Mouse (Mus musculus) liver, embryonic 16.5 days (tissue): ENCODE data around the gene Rrp7a. TPM values are rescaled to one million over a fixed set of nuclear protein-coding genes. Genes with fewer than 3 reads are reported as not detected.

Experiments used
- ATAC-seq: fragments of 200-750 bp; cut with Nextera tagmentation; 2 replicates; pipeline ENCODE4 v1.8.0; 2017; ENCODE audit warnings: low read depth, mild to moderate bottlenecking, moderate number of reproducible peaks, moderate library complexity
- H3K27ac ChIP-seq: fragments of 300-500 bp; sonication (generic); 2 replicates; pipeline ENCODE4 v1.5.1; 2014; ENCODE audit warnings: mild to moderate bottlenecking, low read length
- H3K27me3 ChIP-seq: fragments of 300-500 bp; sonication (generic); 2 replicates; pipeline ENCODE4 v1.6.1; 2014; ENCODE audit warnings: low read depth, low read length, mixed read lengths; ENCODE audit not compliant: control insufficient read depth, insufficient read depth
- H3K36me3 ChIP-seq: fragments of 300-500 bp; sonication (generic); 2 replicates; pipeline ENCODE4 v1.6.1; 2014; ENCODE audit warnings: mild to moderate bottlenecking; ENCODE audit not compliant: control insufficient read depth, insufficient read depth
- H3K4me1 ChIP-seq: fragments of 300-500 bp; sonication (generic); 2 replicates; pipeline ENCODE4 v1.6.1; 2014; ENCODE audit warnings: low read depth, low read length, mixed read lengths; ENCODE audit not compliant: control insufficient read depth
- H3K4me2 ChIP-seq: fragments of 300-500 bp; sonication (generic); 2 replicates; pipeline ENCODE4 v1.6.1; 2014; ENCODE audit warnings: low read depth, low read length, mixed read lengths
- H3K4me3 ChIP-seq: fragments of 300-500 bp; sonication (generic); 2 replicates; pipeline ENCODE4 v1.5.1; 2014; ENCODE audit warnings: low read depth, mild to moderate bottlenecking, low read length
- H3K9ac ChIP-seq: fragments of 300-500 bp; sonication (generic); 2 replicates; pipeline ENCODE4 v1.6.1; 2014; ENCODE audit warnings: low read depth, low read length
- H3K9me3 ChIP-seq: fragments of 300-500 bp; sonication (generic); replicated peaks from 2 replicates; pipeline ENCODE4 v1.6.1; 2016; ENCODE audit warnings: low read length; ENCODE audit not compliant: control insufficient read depth
- WGBS: fragments of 180-500 bp; shearing (Covaris S2); extraction: QIAGEN DNeasy Blood & Tissue Kit; methylation state at CpG from one replicate; pipeline ENCODE4 v1.1.7; 2014; ENCODE audit not compliant: insufficient replicate concordance; 5-methylcytosine and 5-hydroxymethylcytosine counted together
- polyA plus RNA-seq: library from polyadenylated mRNA; unstranded; fragments of >200 nt; fragmentation: Nextera tagmentation; extraction: Ambion mirVana; gene quantifications from 2 replicates; pipeline ENCODE4 v1.2.1, GENCODE M21; 2015

The Rrp7a gene
- polyA plus RNA-seq, 1 experiment from 2014 or later: 19.4 TPM

GRCm38 (mm10) chr15:83126582-83126981 lies 4.0 kb upstream of the Rrp7a start:
- H3K27me3 ChIP-seq: no peaks in the 10 kb centered on the region
- H3K4me1 ChIP-seq: peaks cover 7% of the 10 kb centered on the region
- 84% methylated on average over 9 of the region's 9 CpGs for WGBS
- no peak overlapping the region for H3K4me2 ChIP-seq
- no peak overlapping the region for H3K4me3 ChIP-seq
- H3K36me3 ChIP-seq: peaks cover 48% of the 10 kb centered on the region
- no peak for ATAC-seq
- H3K27ac ChIP-seq: no peak overlapping the region
- H3K9ac ChIP-seq: no peak overlapping the region
- H3K9me3 ChIP-seq: no peaks in the 10 kb centered on the region

GRCm38 (mm10) chr15:83124625-83125024 lies 2.0 kb upstream of the Rrp7a start:
- 71% methylated on average over 5 of the region's 5 CpGs for WGBS
- no peak overlapping the region for H3K27ac ChIP-seq
- no peak overlapping the region for H3K4me3 ChIP-seq
- H3K4me1 ChIP-seq: peaks cover 10% of the 10 kb centered on the region
- H3K4me2 ChIP-seq: no peak overlapping the region
- peaks cover 30% of the 10 kb centered on the region for H3K36me3 ChIP-seq
- H3K9me3 ChIP-seq: no peaks in the 10 kb centered on the region
- no peaks in the 10 kb centered on the region for H3K27me3 ChIP-seq
- no peak for ATAC-seq
- no peak overlapping the region for H3K9ac ChIP-seq

GRCm38 (mm10) chr15:83121709-83122565 lies 664 bp downstream of the Rrp7a start:
- peak; percentile 37 for ATAC-seq

GRCm38 (mm10) chr15:83118360-83118759 lies 4.2 kb downstream of the Rrp7a start:
- no peak for ATAC-seq
- H3K9me3 ChIP-seq: no peaks in the 10 kb centered on the region
- no peak overlapping the region for H3K4me3 ChIP-seq
- H3K4me2 ChIP-seq: no peak overlapping the region
- no peaks in the 10 kb centered on the region for H3K27me3 ChIP-seq
- no peak overlapping the region for H3K9ac ChIP-seq
- H3K4me1 ChIP-seq: peaks cover 10% of the 10 kb centered on the region
- H3K36me3 ChIP-seq: peaks cover 6% of the 10 kb centered on the region
- 62% methylated on average over 7 of the region's 7 CpGs for WGBS
- H3K27ac ChIP-seq: no peak overlapping the region

More at GRCm38 (mm10) chr15:83121709-83122565, 664 bp downstream of the Rrp7a start:
- no peaks in the 10 kb centered on the region for H3K27me3 ChIP-seq
- peak overlapping the region; percentile 89 for H3K4me2 ChIP-seq
- peak overlapping the region; percentile 92 for H3K4me3 ChIP-seq
- H3K27ac ChIP-seq: peak overlapping the region; percentile 64; the same call in 1 of the 2 replicates
- no peaks in the 10 kb centered on the region for H3K9me3 ChIP-seq
- peaks cover 16% of the 10 kb centered on the region for H3K36me3 ChIP-seq
- peak overlapping the region; percentile 80 for H3K9ac ChIP-seq
- 3% methylated on average over 43 of the region's 43 CpGs for WGBS
- H3K4me1 ChIP-seq: peaks cover 10% of the 10 kb centered on the region

GRCm38 (mm10) chr15:83115071-83115470 lies 7.5 kb downstream of the Rrp7a start:
- 76% methylated on average over 6 of the region's 6 CpGs for WGBS
- Histone ChIP-seq H3K9ac (no peak overlapping the region), H3K36me3 (peaks cover 6% of the 10 kb centered on the region), H3K4me1 (peaks cover 2% of the 10 kb centered on the region), H3K9me3 (no peaks in the 10 kb centered on the region), H3K4me3 (no peak overlapping the region), H3K4me2 (no peak overlapping the region), H3K27ac (no peak overlapping the region), H3K27me3 (no peaks in the 10 kb centered on the region)
- no peak for ATAC-seq

- no peak for ATAC-seq
- H3K4me2 ChIP-seq: no peak overlapping the region
- H3K36me3 ChIP-seq: peaks cover 6% of the 10 kb centered on the region
- H3K27ac ChIP-seq: no peak overlapping the region
- H3K4me3 ChIP-seq: no peak overlapping the region
- peaks cover 2% of the 10 kb centered on the region for H3K4me1 ChIP-seq
- no peaks in the 10 kb centered on the region for H3K9me3 ChIP-seq
- no peak overlapping the region for H3K9ac ChIP-seq
- no peaks in the 10 kb centered on the region for H3K27me3 ChIP-seq
- 70% methylated on average over 9 of the region's 9 CpGs for WGBS
Measured at GRCm38 (mm10) chr15:83114106-83114505, 8.5 kb downstream of the Rrp7a start.

- ATAC-seq: peak; percentile 56; the same call in 1 of the 2 replicates
- Histone ChIP-seq H3K4me3 (no peak overlapping the region), H3K9ac (no peak overlapping the region), H3K27ac (no peak overlapping the region), H3K9me3 (no peaks in the 10 kb centered on the region), H3K36me3 (no peaks in the 10 kb centered on the region), H3K4me2 (no peak overlapping the region), H3K27me3 (no peaks in the 10 kb centered on the region), H3K4me1 (peaks cover 2% of the 10 kb centered on the region)
- 11% methylated on average over 10 of the region's 11 CpGs for WGBS
Measured at GRCm38 (mm10) chr15:83112898-83113297, 9.7 kb downstream of the Rrp7a start.

- Histone ChIP-seq H3K4me2 (no peak overlapping the region), H3K36me3 (no peaks in the 10 kb centered on the region), H3K9me3 (no peaks in the 10 kb centered on the region), H3K27ac (no peak overlapping the region), H3K27me3 (no peaks in the 10 kb centered on the region), H3K4me3 (no peak overlapping the region), H3K9ac (no peak overlapping the region), H3K4me1 (peaks cover 2% of the 10 kb centered on the region)
- no peak for ATAC-seq
- WGBS: 73% methylated on average over 7 of the region's 7 CpGs
Measured at GRCm38 (mm10) chr15:83111874-83112273, 10.7 kb downstream of the Rrp7a start.

- Histone ChIP-seq H3K4me2 (no peak overlapping the region), H3K4me3 (no peak overlapping the region), H3K27me3 (no peaks in the 10 kb centered on the region), H3K9me3 (no peaks in the 10 kb centered on the region), H3K36me3 (no peaks in the 10 kb centered on the region), H3K9ac (no peak overlapping the region), H3K4me1 (peaks cover 2% of the 10 kb centered on the region), H3K27ac (no peak overlapping the region)
- no peak for ATAC-seq
- WGBS: 63% methylated on average over 6 of the region's 6 CpGs
Measured at GRCm38 (mm10) chr15:83111290-83111689, 11.3 kb downstream of the Rrp7a start.
